Mouse (Mus musculus) kidney, postnatal 10 days (tissue): ENCODE measurements at regions not wholly inside any gene's neighbourhood (a gene's known extent, or its start where the extent isn't known, plus 50 kb on each side); places are given as distances from the start of the nearest gene placed in this dataset.

Source experiments
- DNase-seq: peaks from one replicate; pipeline ENCODE4 v3.0.0; 2021; ENCODE audit warnings: mixed read lengths

GRCm38 (mm10) chr9:46819808-46820207, 178.7 kb upstream of the Gm4791 start:
- DNase-seq = no peak

- DNase-seq = no peak
These were observed 179.2 kb upstream of the Gm4791 start for GRCm38 (mm10) chr9:46819376-46819775.

- no peak for DNase-seq
These were observed 182.4 kb upstream of the Gm4791 start for GRCm38 (mm10) chr9:46816126-46816525.

- DNase-seq = peak; percentile 78
These were observed 183.9 kb upstream of the Gm4791 start for GRCm38 (mm10) chr9:46814478-46815241.

GRCm38 (mm10) chr9:46810266-46810665, 188.3 kb upstream of the Gm4791 start:
- no peak for DNase-seq

- DNase-seq = no peak
These were observed 203.1 kb upstream of the Gm4791 start for GRCm38 (mm10) chr9:46795446-46795845.

- DNase-seq = no peak
These were observed 209.5 kb upstream of the Gm4791 start for GRCm38 (mm10) chr9:46789036-46789435.

- DNase-seq = no peak
These were observed 210.1 kb upstream of the Gm4791 start for GRCm38 (mm10) chr9:46788456-46788855.

GRCm38 (mm10) chr9:46784355-46784975, 214.1 kb upstream of the Gm4791 start:
- DNase-seq = no peak

- no peak for DNase-seq
These were observed 214.8 kb upstream of the Gm4791 start for GRCm38 (mm10) chr9:46783597-46784354.

GRCm38 (mm10) chr9:46781681-46782080, 216.9 kb upstream of the Gm4791 start:
- DNase-seq = no peak

- DNase-seq = no peak
These were observed 219.8 kb upstream of the Gm4791 start for GRCm38 (mm10) chr9:46778769-46779168.

GRCm38 (mm10) chr9:46774821-46775220, 223.7 kb upstream of the Gm4791 start:
- no peak for DNase-seq

GRCm38 (mm10) chr9:46760247-46760646, 238.3 kb upstream of the Gm4791 start:
- no peak for DNase-seq

GRCm38 (mm10) chr9:46757005-46757672, 241.4 kb upstream of the Gm4791 start:
- DNase-seq = no peak

- no peak for DNase-seq
These were observed 246.6 kb upstream of the Gm4791 start for GRCm38 (mm10) chr9:46751981-46752380.

- DNase-seq = no peak
These were observed 249.1 kb upstream of the Gm4791 start for GRCm38 (mm10) chr9:46749441-46749840.

GRCm38 (mm10) chr9:46746266-46746665, 252.3 kb upstream of the Gm4791 start:
- no peak for DNase-seq

GRCm38 (mm10) chr9:46740496-46740895, 258.0 kb upstream of the Gm4791 start:
- no peak for DNase-seq

GRCm38 (mm10) chr9:46739341-46739740, 259.2 kb upstream of the Gm4791 start:
- no peak for DNase-seq

GRCm38 (mm10) chr9:46738634-46739033, 259.9 kb upstream of the Gm4791 start:
- DNase-seq = no peak

- no peak for DNase-seq
These were observed 260.5 kb upstream of the Gm4791 start for GRCm38 (mm10) chr9:46738056-46738455.

- no peak for DNase-seq
These were observed 261.1 kb upstream of the Gm4791 start for GRCm38 (mm10) chr9:46737446-46737845.
